Mouse (Mus musculus): Measurements from ENCODE around the gene Rps12-ps3.

GRCm38 (mm10) chr19:59289811-59290210, 32.3 kb upstream of the Rps12-ps3 start:
- TF ChIP-seq CTCF (IDR thresholded peaks at IDR 0.05) (no peak), EP300 (IDR thresholded peaks at IDR 0.05) (no peak)

Measured in lung, postnatal 0 days (tissue).